Mouse (Mus musculus) ES-CJ7 (cell line): ENCODE measurements around the gene Tmprss13.
A peak's percentile ranks its signal among the peaks of the same experiment; 100 is the strongest.

Experiments used
- DNase-seq: peaks from one replicate; pipeline ENCODE4 v3.0.0; 2011; ENCODE audit warnings: low read depth, low spot score

Tmprss13 gene

DNA sequence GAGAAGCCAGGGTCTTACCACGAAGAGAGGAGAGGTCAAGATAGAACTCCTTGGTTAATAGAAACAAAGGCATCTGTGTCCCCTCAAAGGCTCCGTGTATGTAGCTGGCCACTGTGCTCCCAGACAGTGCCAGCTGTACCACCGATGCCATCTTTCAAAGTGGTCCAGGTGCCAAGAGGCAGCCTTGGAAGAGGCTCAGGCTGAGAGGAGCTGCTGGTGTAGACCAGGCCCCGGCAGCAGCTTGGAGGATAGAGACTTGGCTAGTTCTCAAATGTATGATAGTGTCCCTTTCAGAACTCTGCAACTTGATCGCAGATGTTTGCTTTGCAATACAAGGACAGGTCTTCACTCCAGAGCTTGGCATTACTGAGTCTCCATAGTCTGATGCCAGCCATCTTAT is 63.4 kb downstream of the Tmprss13 start:
- no peak for DNase-seq

DNA sequence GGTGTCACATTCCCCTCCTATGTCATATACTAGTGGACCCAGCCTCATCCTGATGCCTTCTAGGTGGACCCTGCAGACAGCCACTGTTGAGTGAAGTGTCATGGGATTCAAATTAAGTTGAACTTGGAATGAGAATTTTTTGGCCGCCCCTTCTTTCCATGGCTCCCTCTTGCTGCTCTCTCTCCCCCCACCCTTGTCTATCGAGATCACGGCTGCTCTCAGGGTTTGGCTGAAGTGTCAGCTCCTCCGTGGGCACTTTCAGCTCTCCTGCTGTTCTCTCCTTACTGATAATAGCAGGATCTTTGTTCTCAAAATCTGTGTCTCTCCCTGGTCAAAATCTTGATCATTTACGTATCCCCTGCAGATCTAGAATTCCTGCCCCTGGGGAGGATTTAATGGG is 63.9 kb downstream of the Tmprss13 start:
- no peak for DNase-seq

DNA sequence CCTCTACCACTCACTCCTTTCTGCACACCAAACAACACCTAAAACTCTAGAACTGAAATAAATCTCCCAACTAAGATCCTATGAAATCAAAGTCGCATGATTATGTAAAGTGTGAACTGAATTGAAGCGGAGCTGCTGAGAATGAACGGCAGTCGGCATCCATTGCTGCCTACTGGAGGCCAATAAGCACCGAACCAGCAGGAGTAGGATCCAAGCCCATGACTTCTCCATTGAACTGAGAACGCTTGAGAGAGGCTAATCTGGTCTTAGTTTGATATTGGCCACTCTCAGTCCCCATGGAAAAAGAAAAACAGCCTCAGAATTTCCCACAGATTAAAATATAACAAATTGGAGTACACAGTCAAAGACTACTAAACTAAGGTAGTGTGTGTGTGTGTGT is 65.0 kb downstream of the Tmprss13 start:
- DNase-seq: no peak

DNA sequence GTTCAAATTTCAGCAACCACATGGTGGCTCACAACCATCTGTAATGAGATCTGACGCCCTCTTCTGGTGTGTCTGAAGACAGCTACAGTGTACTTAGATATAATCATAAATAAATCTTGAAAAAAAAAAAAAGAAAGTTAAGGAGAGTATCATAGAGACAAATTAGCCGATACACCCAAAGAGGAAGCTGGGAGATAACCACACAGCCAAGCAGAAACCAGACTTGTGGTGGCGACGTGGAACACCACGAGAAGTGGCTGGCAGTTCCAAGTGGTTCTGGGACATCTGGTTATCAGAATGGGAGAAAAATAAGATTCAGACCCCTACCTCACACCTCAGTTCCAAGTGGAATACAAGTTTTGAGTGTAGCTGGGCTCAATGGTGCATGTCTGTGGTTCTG is 67.8 kb downstream of the Tmprss13 start:
- DNase-seq: no peak

DNA sequence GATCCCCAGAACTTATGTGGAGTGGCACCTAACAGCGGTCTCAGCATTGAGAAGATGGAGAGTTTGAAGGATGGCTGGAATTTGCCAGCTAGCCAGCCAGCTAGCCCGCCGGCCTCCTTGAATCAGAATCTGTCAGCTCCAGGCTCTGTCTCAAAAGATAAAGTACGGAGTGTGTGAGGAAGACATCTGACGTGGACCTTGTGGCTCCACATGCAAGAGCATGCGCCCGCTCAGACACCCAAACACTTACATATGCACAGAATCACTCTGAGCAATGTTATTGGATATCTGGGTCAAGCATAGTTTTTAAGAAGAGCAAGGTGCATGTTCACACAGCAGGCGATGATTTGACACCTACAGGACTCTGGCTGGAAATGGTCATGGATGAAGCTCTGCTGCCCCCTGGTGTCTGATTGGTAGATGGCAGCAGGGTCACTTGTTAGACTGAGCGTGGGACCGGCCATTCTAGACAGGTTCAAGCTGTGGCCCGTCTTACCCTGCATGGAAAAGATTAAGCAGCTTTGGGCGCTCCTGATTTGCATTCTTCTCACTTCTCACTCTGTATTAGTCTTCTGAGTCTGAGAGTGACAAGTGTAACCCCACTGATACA is 69.6 kb downstream of the Tmprss13 start:
- DNase-seq: peak; percentile 82

DNA sequence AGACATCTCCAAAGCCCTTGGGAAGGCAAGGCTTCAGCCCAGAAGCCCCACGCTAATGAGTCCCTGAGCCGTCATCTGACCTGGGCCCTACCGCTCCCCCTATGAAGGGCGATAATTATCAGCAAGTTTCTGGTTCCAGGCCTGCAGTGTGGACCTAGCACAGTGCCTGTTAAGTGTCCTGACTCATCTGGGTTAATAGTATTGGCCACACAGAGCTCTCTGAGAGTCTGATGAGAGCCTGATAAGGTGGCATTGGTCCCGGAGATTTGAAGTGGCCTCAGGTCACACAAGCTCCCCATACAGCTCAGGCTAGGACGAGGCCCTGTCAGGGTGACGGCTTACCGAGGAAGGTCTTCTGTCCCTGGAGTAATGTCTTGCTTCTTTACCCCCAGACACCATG is 70.7 kb downstream of the Tmprss13 start:
- no peak for DNase-seq

DNA sequence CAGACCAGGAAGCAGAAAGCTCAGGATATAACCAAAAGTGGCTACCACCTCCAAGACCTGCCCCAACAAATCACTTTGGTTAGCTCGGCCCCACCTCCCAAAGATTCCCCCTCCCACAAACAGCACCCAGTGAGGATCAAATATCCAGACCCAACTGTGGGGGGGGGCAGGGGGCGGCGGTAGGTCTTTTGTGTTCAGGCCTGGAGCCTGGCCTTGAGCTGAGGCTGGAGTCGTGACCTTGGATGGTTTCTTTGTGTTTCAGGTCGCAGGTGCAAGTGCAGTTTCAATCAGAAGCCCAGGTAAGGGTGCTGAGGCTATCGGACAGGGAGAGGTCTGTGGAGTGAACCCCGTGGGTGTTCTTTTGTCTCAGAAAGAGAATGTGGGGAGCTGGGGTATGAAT is 72.4 kb downstream of the Tmprss13 start:
- peak; percentile 56 for DNase-seq

DNA sequence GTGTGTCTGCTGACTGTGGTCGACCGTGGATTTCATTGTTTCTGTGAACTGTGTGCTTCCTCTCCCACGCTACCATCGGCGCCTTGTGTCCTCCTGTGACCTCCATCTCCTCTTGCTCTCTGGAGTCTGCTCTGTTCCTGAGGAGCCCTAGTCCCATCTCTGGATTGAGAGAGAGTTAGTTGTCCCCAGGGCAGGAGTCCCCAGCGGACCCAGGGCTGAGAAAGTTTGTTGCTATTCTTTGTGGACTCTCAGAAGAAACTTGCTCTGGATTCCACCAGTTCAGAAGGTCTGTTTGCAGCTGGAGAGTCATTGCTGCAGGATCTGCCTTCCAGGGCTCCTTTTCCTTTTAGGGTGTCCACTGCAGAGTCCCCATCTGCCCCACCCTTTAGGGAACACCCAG is 76.3 kb downstream of the Tmprss13 start:
- no peak for DNase-seq

DNA sequence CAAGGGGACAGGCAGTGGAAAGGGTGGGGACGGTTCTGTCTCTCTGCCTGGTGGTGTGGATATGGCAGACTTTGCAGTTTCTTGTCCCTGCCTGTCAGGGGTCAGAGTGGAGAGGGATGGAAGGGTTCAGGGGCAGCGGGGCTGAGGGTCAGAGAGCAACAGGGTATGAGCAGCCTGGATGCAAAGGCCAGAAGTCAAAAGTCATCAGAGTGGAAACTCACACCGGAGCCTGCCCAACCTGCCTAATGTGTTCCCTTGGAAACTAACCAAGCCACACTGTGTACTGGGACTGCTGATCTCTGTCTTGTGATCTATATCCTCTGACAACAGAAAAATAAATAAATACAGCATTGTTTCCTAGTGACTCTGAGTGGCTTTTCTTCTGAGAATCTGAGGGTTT is 76.9 kb downstream of the Tmprss13 start:
- DNase-seq: no peak
